Mouse (Mus musculus) liver, postnatal 0 days (tissue): ENCODE measurements around the gene Dnaaf5. TPM values are rescaled to one million over a fixed set of nuclear protein-coding genes. Genes with fewer than 3 reads are reported as not detected.

Experiments used
- ATAC-seq: fragments of 200-750 bp; cut with Nextera tagmentation; 2 replicates; pipeline ENCODE4 v1.8.0; 2017; ENCODE audit warnings: mild to moderate bottlenecking, moderate library complexity
- DNase-seq: peaks from one replicate; pipeline ENCODE4 v3.0.0-alpha.2; 2016
- H3K27ac ChIP-seq: fragments of 300-500 bp; sonication (generic); 2 replicates; pipeline ENCODE4 v1.5.1; 2014; ENCODE audit warnings: antibody characterized with exemption, moderate library complexity, mild to moderate bottlenecking, low read depth
- H3K27me3 ChIP-seq: fragments of 300-500 bp; sonication (generic); 2 replicates; pipeline ENCODE4 v1.6.1; 2014; ENCODE audit warnings: low read length, control low read depth, mixed read lengths; ENCODE audit not compliant: insufficient read depth
- H3K36me3 ChIP-seq: fragments of 300-500 bp; sonication (generic); replicated peaks from 2 replicates; pipeline ENCODE4 v1.6.1; 2014; ENCODE audit warnings: mild to moderate bottlenecking, control low read depth, low read length, moderate library complexity, mixed read lengths; ENCODE audit not compliant: insufficient read depth
- H3K4me1 ChIP-seq: fragments of 300-500 bp; sonication (generic); 2 replicates; pipeline ENCODE4 v1.6.1; 2014; ENCODE audit warnings: antibody characterized with exemption, mild to moderate bottlenecking, control low read depth; ENCODE audit not compliant: insufficient read depth
- H3K4me2 ChIP-seq: fragments of 300-500 bp; sonication (generic); 2 replicates; pipeline ENCODE4 v1.6.1; 2014; ENCODE audit warnings: low read depth, mild to moderate bottlenecking, low read length, moderate library complexity, mixed read lengths
- H3K4me3 ChIP-seq: fragments of 300-500 bp; sonication (generic); 2 replicates; pipeline ENCODE4 v1.5.1; 2014; ENCODE audit warnings: low read depth, low read length
- H3K9ac ChIP-seq: fragments of 300-500 bp; sonication (generic); replicated peaks from 2 replicates; pipeline ENCODE4 v1.6.1; 2014; ENCODE audit warnings: mild to moderate bottlenecking, moderate library complexity
- H3K9me3 ChIP-seq: fragments of 300-500 bp; sonication (generic); 2 replicates; pipeline ENCODE4 v1.6.1; 2016; ENCODE audit warnings: mild to moderate bottlenecking, control low read depth, low read length, mixed read lengths
- CTCF ChIP-seq: sonication (generic); IDR thresholded peaks from 2 replicates; pipeline ENCODE4 v1.5.1; 2016; ENCODE audit warnings: antibody characterized with exemption, low read depth
- EP300 ChIP-seq: IDR thresholded peaks from 2 replicates; pipeline ENCODE4 v1.6.1; 2016; ENCODE audit warnings: antibody characterized with exemption, low read depth, mild to moderate bottlenecking
- WGBS: fragments of 180-500 bp; shearing (Covaris S2); extraction: QIAGEN DNeasy Blood & Tissue Kit; methylation state at CpG from one replicate; pipeline ENCODE4 v1.1.7; 2014; ENCODE audit not compliant: insufficient replicate concordance; 5-methylcytosine and 5-hydroxymethylcytosine counted together
- polyA plus RNA-seq: library from polyadenylated mRNA; unstranded; fragments of >200 nt; fragmentation: Nextera tagmentation; extraction: Ambion mirVana; gene quantifications from 2 replicates; pipeline ENCODE4 v1.2.1, GENCODE M21; 2015

Gene Dnaaf5
- polyA plus RNA-seq, 1 experiment from 2014 or later = 1.4 TPM

GRCm38 (mm10) chr5:139216121-139216520 is 66.1 kb downstream of the Dnaaf5 start:
- H3K27ac ChIP-seq = no peak overlapping the region
- DNase-seq = no peak
- 82% methylated on average over 2 of the region's 2 CpGs for WGBS
- H3K4me1 ChIP-seq = 0 out of 2 replicates have a peak, but pooled peaks cover 5% of the 10 kb centered on the region
- H3K9ac ChIP-seq = no peak overlapping the region
- no peak overlapping the region for H3K4me3 ChIP-seq
- H3K36me3 ChIP-seq = peaks cover 27% of the 10 kb centered on the region
- no peak overlapping the region for H3K4me2 ChIP-seq
- no peaks in the 10 kb centered on the region for H3K27me3 ChIP-seq
- no peak for TF ChIP-seq EP300
- no peak for TF ChIP-seq CTCF
- no peak for ATAC-seq
- H3K9me3 ChIP-seq = no peaks in the 10 kb centered on the region

GRCm38 (mm10) chr5:139216774-139217173 is 66.8 kb downstream of the Dnaaf5 start:
- H3K36me3 ChIP-seq = peaks cover 30% of the 10 kb centered on the region
- H3K9ac ChIP-seq = no peak overlapping the region
- WGBS = 81% methylated on average over 3 of the region's 3 CpGs
- H3K27ac ChIP-seq = no peak overlapping the region
- H3K9me3 ChIP-seq = no peaks in the 10 kb centered on the region
- no peak for TF ChIP-seq EP300
- TF ChIP-seq CTCF = no peak
- no peak overlapping the region for H3K4me2 ChIP-seq
- ATAC-seq (no peak), DNase-seq (no peak)
- 0 out of 2 replicates have a peak, but pooled peaks cover 5% of the 10 kb centered on the region for H3K4me1 ChIP-seq
- H3K4me3 ChIP-seq = no peak overlapping the region
- H3K27me3 ChIP-seq = no peaks in the 10 kb centered on the region

- DNase-seq = no peak
- 0 out of 2 replicates have a peak, but pooled peaks cover 5% of the 10 kb centered on the region for H3K4me1 ChIP-seq
- no peak for ATAC-seq
- H3K36me3 ChIP-seq = peaks cover 55% of the 10 kb centered on the region
- H3K4me2 ChIP-seq = no peak overlapping the region
- WGBS = 70% methylated on average over 4 of the region's 4 CpGs
- no peak overlapping the region for H3K9ac ChIP-seq
- no peaks in the 10 kb centered on the region for H3K9me3 ChIP-seq
- TF ChIP-seq EP300 (no peak), CTCF (no peak)
- H3K27ac ChIP-seq = no peak overlapping the region
- no peak overlapping the region for H3K4me3 ChIP-seq
- H3K27me3 ChIP-seq = no peaks in the 10 kb centered on the region
These were observed 70.0 kb downstream of the Dnaaf5 start for GRCm38 (mm10) chr5:139220006-139220515.

GRCm38 (mm10) chr5:139220610-139221009 is 70.6 kb downstream of the Dnaaf5 start:
- no peak overlapping the region for H3K9ac ChIP-seq
- H3K27ac ChIP-seq = no peak overlapping the region
- no peak for ATAC-seq
- H3K4me3 ChIP-seq = no peak overlapping the region
- 0 out of 2 replicates have a peak, but pooled peaks cover 5% of the 10 kb centered on the region for H3K4me1 ChIP-seq
- H3K9me3 ChIP-seq = no peaks in the 10 kb centered on the region
- H3K4me2 ChIP-seq = no peak overlapping the region
- DNase-seq = no peak
- 52% methylated on average over 4 of the region's 4 CpGs for WGBS
- no peaks in the 10 kb centered on the region for H3K27me3 ChIP-seq
- TF ChIP-seq EP300 = no peak
- TF ChIP-seq CTCF = no peak
- peaks cover 58% of the 10 kb centered on the region for H3K36me3 ChIP-seq

GRCm38 (mm10) chr5:139223331-139223730 is 73.3 kb downstream of the Dnaaf5 start:
- Histone ChIP-seq H3K27ac (no peak overlapping the region), H3K36me3 (peaks cover 71% of the 10 kb centered on the region), H3K27me3 (no peaks in the 10 kb centered on the region), H3K4me3 (no peak overlapping the region), H3K9me3 (no peaks in the 10 kb centered on the region), H3K9ac (no peak overlapping the region), H3K4me1 (0 out of 2 replicates have a peak, but pooled peaks cover 5% of the 10 kb centered on the region), H3K4me2 (no peak overlapping the region)
- DNase-seq (no peak), ATAC-seq (no peak)
- TF ChIP-seq EP300 = no peak
- TF ChIP-seq CTCF = no peak
- WGBS = 89% methylated on average over 10 of the region's 10 CpGs

- no peak overlapping the region for H3K4me3 ChIP-seq
- H3K9me3 ChIP-seq = no peaks in the 10 kb centered on the region
- no peaks in the 10 kb centered on the region for H3K27me3 ChIP-seq
- ATAC-seq = no peak
- 94% methylated on average over 4 of the region's 4 CpGs for WGBS
- no peak for TF ChIP-seq EP300
- TF ChIP-seq CTCF = no peak
- H3K4me1 ChIP-seq = no peaks in the 10 kb centered on the region
- H3K27ac ChIP-seq = no peak overlapping the region
- no peak overlapping the region for H3K4me2 ChIP-seq
- H3K36me3 ChIP-seq = peaks cover 83% of the 10 kb centered on the region
- no peak overlapping the region for H3K9ac ChIP-seq
- DNase-seq = no peak
These were observed 77.2 kb downstream of the Dnaaf5 start for GRCm38 (mm10) chr5:139227236-139227635.
